Mouse (Mus musculus) thymus, adult 2 months (tissue): Measurements from ENCODE around the gene Wapl. TPM values are rescaled to one million over a fixed set of nuclear protein-coding genes. Genes with fewer than 3 reads are reported as not detected.

Experiments used
- DNase-seq: peaks from one replicate; pipeline ENCODE4 v3.0.0; 2021
- H3K27ac ChIP-seq: fragments of 200-500 bp; 2 replicates; pipeline ENCODE4 v1.5.1; 2012; ENCODE audit warnings: low read length, control low read depth; ENCODE audit not compliant: control insufficient read depth, insufficient read depth
- H3K27me3 ChIP-seq: fragments of 200-500 bp; 2 replicates; pipeline ENCODE4 v1.6.1; 2012; ENCODE audit warnings: mild to moderate bottlenecking, low read length, moderate library complexity, mixed read lengths; ENCODE audit not compliant: control insufficient read depth, insufficient read depth
- H3K36me3 ChIP-seq: fragments of 200-500 bp; 2 replicates; pipeline ENCODE4 v1.6.1; 2012; ENCODE audit warnings: mild to moderate bottlenecking, low read length, moderate library complexity; ENCODE audit not compliant: control insufficient read depth, insufficient read depth
- H3K4me1 ChIP-seq: fragments of 200-500 bp; replicated peaks from 2 replicates; pipeline ENCODE4 v1.6.1; 2012; ENCODE audit warnings: low read length; ENCODE audit not compliant: control insufficient read depth, insufficient read depth
- H3K4me3 ChIP-seq: fragments of 200-500 bp; 2 replicates; pipeline ENCODE4 v1.5.1; 2012; ENCODE audit warnings: mild to moderate bottlenecking, low read length, control low read depth, moderate library complexity; ENCODE audit not compliant: control insufficient read depth, insufficient read depth
- CTCF ChIP-seq: fragments of 200-500 bp; IDR thresholded peaks from 2 replicates; pipeline ENCODE4 v1.5.1; 2012; ENCODE audit warnings: mild to moderate bottlenecking, control low read depth, low read length, moderate library complexity, borderline replicate concordance; ENCODE audit not compliant: control insufficient read depth, poor library complexity, insufficient read depth; ENCODE audit errors: extremely low read depth
- POLR2A ChIP-seq: fragments of 200-500 bp; IDR thresholded peaks from 2 replicates; pipeline ENCODE4 v1.6.1; 2012; ENCODE audit warnings: mild to moderate bottlenecking, low read length, control low read depth, moderate library complexity; ENCODE audit not compliant: control insufficient read depth, poor library complexity, insufficient read depth; ENCODE audit errors: extremely low read depth
- WGBS: fragments of 180-500 bp; shearing (Covaris S2); methylation state at CpG from one replicate; pipeline ENCODE4 v1.1.7; 2018; 5-methylcytosine and 5-hydroxymethylcytosine counted together
- polyA plus RNA-seq: library from polyadenylated mRNA; depleted of rRNA; stranded (reverse); fragments of >200 nt; gene quantifications from 2 replicates; pipeline ENCODE4 v1.2.3, GENCODE M21; 2012

Wapl gene
- polyA plus RNA-seq, 1 experiment, result 37.9 TPM

DNA sequence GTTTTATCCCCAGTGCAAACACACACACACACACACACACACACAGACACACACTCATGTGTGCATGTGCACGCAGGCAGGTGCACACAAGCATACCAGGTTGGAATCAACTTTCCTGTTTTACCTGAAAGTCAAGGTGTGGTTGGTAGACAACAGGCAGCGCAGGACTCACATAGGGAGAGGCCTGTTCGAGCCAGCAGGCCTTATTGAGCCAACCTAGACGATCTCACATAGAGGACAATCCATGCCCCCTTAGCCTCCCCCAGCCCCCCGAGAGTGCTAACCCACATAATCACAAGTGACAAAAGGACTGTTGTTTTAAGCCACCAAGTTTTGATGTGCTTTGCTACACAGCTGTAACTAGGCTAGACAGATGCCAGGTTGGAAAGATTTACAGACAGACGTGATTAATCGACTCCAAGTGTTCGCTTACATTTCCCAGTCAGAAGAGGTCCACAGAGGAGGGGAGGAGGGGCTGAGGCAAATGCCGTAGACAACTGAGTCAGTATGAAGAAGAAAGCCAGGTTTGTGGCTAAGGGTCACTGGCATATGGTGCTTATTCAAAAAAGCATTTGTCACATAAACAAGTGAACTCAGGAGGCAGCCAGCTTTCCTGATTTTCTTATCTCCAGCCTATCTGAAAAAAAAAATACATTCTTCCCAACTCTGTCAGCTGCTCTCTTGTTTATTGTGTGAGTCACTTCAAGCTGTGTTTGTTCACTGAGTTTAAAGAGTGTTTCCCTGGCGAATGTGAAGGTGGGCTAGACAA lies 90.2 kb downstream of the Wapl start:
- H3K4me3 ChIP-seq, result no peak overlapping the region
- DNase-seq, result no peak
- H3K27me3 ChIP-seq, result no peaks in the 10 kb centered on the region
- WGBS, result 80% methylated on average over 10 of the region's 10 CpGs
- H3K4me1 ChIP-seq, result peaks cover 20% of the 10 kb centered on the region
- TF ChIP-seq POLR2A (no peak), CTCF (no peak)
- H3K36me3 ChIP-seq, result no peaks in the 10 kb centered on the region
- no peak overlapping the region for H3K27ac ChIP-seq

DNA sequence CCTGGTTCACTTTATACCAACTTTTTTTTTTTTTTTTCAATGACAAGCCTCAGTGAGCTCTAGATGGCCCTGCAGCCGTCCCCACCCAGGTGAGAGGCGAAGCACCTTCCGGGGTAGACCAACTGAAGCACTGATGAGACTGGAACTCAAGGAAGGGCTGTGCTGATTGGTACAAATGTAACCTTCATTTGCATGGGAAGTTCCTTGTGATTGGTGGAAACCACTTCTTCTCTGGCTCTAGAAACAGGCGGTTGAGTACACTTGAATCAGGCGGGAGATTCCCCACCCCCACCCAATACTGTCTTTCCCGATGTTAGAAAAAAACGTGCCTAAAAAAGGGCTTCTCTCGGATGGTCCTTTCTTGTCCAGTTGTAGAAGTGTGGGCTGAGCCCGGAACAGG lies 91.2 kb downstream of the Wapl start:
- H3K4me3 ChIP-seq, result no peak overlapping the region
- WGBS, result 92% methylated on average over 9 of the region's 9 CpGs
- H3K36me3 ChIP-seq, result no peaks in the 10 kb centered on the region
- peaks cover 28% of the 10 kb centered on the region for H3K4me1 ChIP-seq
- TF ChIP-seq POLR2A, result no peak
- no peak for TF ChIP-seq CTCF
- H3K27ac ChIP-seq, result no peak overlapping the region
- no peaks in the 10 kb centered on the region for H3K27me3 ChIP-seq
- DNase-seq, result no peak

DNA sequence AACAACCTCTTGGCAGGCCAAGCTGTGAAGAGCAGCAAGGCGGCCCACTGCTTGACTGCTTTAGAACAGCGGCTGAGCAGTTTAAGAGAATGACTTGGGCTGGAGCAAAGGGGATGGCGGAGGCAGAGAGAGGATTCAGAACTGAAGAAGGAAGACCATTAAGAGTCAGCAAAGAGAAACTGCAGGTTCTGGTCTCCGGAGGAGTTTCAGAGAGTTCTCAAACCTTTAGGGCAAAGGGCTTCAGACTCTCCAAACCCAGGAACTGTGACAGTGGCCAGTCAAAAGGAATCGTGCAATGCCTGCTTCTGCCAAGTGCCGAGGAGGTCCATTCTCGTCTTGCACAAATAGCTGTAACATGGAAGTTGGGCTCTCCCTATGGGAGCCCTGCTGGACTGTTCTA lies 91.7 kb downstream of the Wapl start:
- Histone ChIP-seq H3K27me3 (no peaks in the 10 kb centered on the region), H3K4me3 (no peak overlapping the region), H3K4me1 (peaks cover 27% of the 10 kb centered on the region), H3K27ac (no peak overlapping the region), H3K36me3 (no peaks in the 10 kb centered on the region)
- TF ChIP-seq POLR2A, result no peak
- TF ChIP-seq CTCF, result no peak
- no peak for DNase-seq
- WGBS, result 94% methylated on average over 7 of the region's 7 CpGs

- Histone ChIP-seq H3K4me3 (no peak overlapping the region), H3K27me3 (no peaks in the 10 kb centered on the region), H3K36me3 (no peaks in the 10 kb centered on the region), H3K27ac (no peak overlapping the region), H3K4me1 (peaks cover 25% of the 10 kb centered on the region)
- no peak for TF ChIP-seq CTCF
- no peak for TF ChIP-seq POLR2A
- no peak for DNase-seq
- WGBS, result 97% methylated on average over 5 of the region's 5 CpGs
These were observed 92.5 kb downstream of the Wapl start for GRCm38 (mm10) chr14:34766181-34766580.

DNA sequence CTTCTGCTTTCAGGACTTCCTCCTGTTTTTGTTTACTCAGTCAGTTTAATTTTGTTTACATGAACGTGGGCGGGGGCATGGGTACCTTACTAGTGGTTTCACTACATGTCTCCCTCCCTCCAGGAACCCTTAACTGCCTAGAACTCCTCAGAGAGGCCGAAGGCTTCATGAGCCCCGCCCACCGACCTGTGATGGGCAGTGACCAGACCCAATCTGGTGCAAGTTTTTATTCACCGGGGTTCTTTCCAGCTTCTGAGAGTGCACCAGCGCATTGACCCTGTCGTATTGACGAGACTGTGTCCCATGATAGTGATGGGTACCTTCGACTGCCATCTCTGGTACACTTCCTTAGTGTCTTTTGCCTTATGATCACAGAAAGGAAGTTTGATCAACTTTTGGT lies 94.6 kb downstream of the Wapl start:
- peak; percentile 71 for DNase-seq
- Histone ChIP-seq H3K27ac (no peak overlapping the region), H3K36me3 (no peaks in the 10 kb centered on the region), H3K27me3 (no peaks in the 10 kb centered on the region), H3K4me3 (no peak overlapping the region), H3K4me1 (peaks cover 16% of the 10 kb centered on the region)
- WGBS, result 8% methylated on average over 10 of the region's 10 CpGs
- TF ChIP-seq CTCF (no peak), POLR2A (no peak)

DNA sequence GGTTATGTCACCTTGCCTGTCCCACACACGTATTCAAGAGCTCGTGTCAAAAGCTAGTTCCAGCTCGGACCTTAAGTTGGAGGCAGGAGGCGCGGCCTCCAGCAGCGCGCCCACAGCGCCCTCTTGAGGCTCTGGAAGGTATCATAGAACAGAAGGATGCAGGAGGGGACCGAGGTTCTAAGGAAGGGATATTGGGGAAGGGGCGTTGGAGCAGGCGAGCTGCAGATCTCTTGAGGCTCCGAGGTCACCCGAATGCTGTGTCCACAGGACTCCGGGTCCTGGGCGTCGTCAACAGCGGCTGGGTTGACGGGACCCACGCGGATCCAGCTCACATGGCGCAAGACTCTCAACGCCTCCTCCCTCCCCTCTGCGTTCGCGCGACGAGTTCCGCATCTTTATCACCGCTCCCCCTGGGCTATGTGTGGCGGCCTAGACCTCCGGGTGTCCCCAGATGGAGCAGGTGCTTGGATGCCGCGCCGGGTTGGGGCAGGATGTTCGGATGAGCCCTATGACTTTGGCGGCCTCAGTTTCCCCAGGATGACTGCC lies 95.4 kb downstream of the Wapl start:
- no peaks in the 10 kb centered on the region for H3K36me3 ChIP-seq
- DNase-seq, result peak; percentile 77
- H3K27me3 ChIP-seq, result no peaks in the 10 kb centered on the region
- under 1% methylated on average over 36 of the region's 36 CpGs for WGBS
- peak; percentile 98 for TF ChIP-seq CTCF
- no peak for TF ChIP-seq POLR2A
- peaks cover 16% of the 10 kb centered on the region for H3K4me1 ChIP-seq
- H3K4me3 ChIP-seq, result peak overlapping the region; percentile 51
- H3K27ac ChIP-seq, result no peak overlapping the region

GRCm38 (mm10) chr14:34769567-34770158 lies 95.9 kb downstream of the Wapl start:
- peak; percentile 28 for DNase-seq
- WGBS, result 29% methylated on average over 32 of the region's 32 CpGs

More at GRCm38 (mm10) chr14:34769567-34770158, 95.9 kb downstream of the Wapl start:
- no peak for TF ChIP-seq POLR2A
- no peak for TF ChIP-seq CTCF
- Histone ChIP-seq H3K4me1 (peaks cover 16% of the 10 kb centered on the region), H3K4me3 (peak overlapping the region; percentile 51), H3K27ac (peak overlapping the region; percentile 22; the same call in 1 of the 2 replicates), H3K27me3 (no peaks in the 10 kb centered on the region), H3K36me3 (no peaks in the 10 kb centered on the region)
